Mouse (Mus musculus) limb, embryonic 14.5 days (tissue): ENCODE data around the gene Trub1. TPM values are rescaled to one million over a fixed set of nuclear protein-coding genes. Genes with fewer than 3 reads are reported as not detected.

ENCODE experiments used
- ATAC-seq: fragments of 200-750 bp; cut with Nextera tagmentation; 2 replicates; pipeline ENCODE4 v1.8.0; 2017; ENCODE audit warnings: low read depth, moderate number of reproducible peaks, moderate TSS enrichment; ENCODE audit not compliant: low FRiP score
- DNase-seq: peaks from one replicate; pipeline ENCODE4 v3.0.0-alpha.2; 2015; ENCODE audit warnings: low spot score
- H3K27ac ChIP-seq: fragments of 300-500 bp; sonication (generic); replicated peaks from 2 replicates; pipeline ENCODE4 v1.5.1; 2014; ENCODE audit warnings: low read depth, mild to moderate bottlenecking, low read length, moderate library complexity, mixed read lengths
- H3K27me3 ChIP-seq: fragments of 300-500 bp; sonication (generic); 2 replicates; pipeline ENCODE4 v1.6.1; 2014; ENCODE audit warnings: low read length, mixed read lengths; ENCODE audit not compliant: control insufficient read depth, insufficient read depth
- H3K36me3 ChIP-seq: fragments of 300-500 bp; sonication (generic); 2 replicates; pipeline ENCODE4 v1.6.1; 2014; ENCODE audit warnings: mild to moderate bottlenecking, low read length, moderate library complexity, mixed read lengths; ENCODE audit not compliant: control insufficient read depth, insufficient read depth
- H3K4me1 ChIP-seq: fragments of 300-500 bp; sonication (generic); 2 replicates; pipeline ENCODE4 v1.6.1; 2014; ENCODE audit warnings: antibody characterized with exemption, low read length, mixed read lengths; ENCODE audit not compliant: control insufficient read depth, insufficient read depth
- H3K4me2 ChIP-seq: fragments of 300-500 bp; sonication (generic); replicated peaks from 2 replicates; pipeline ENCODE4 v1.6.1; 2014; ENCODE audit warnings: low read depth, mild to moderate bottlenecking, low read length, moderate library complexity; ENCODE audit not compliant: severe bottlenecking
- H3K4me3 ChIP-seq: fragments of 300-500 bp; sonication (generic); replicated peaks from 2 replicates; pipeline ENCODE4 v1.5.1; 2014; ENCODE audit warnings: low read length
- H3K9ac ChIP-seq: fragments of 300-500 bp; sonication (generic); 2 replicates; pipeline ENCODE4 v1.6.1; 2014; ENCODE audit warnings: mild to moderate bottlenecking, low read depth, low read length, moderate library complexity; ENCODE audit not compliant: severe bottlenecking
- H3K9me3 ChIP-seq: fragments of 300-500 bp; sonication (generic); 2 replicates; pipeline ENCODE4 v1.6.1; 2016; ENCODE audit warnings: low read length; ENCODE audit not compliant: control insufficient read depth
- POLR2A ChIP-seq: fragments of 200-500 bp; IDR thresholded peaks from 2 replicates; pipeline ENCODE4 v1.8.0; 2012; ENCODE audit warnings: inconsistent platforms, mild to moderate bottlenecking, moderate library complexity, borderline replicate concordance; ENCODE audit not compliant: insufficient read depth, insufficient read length; ENCODE audit errors: extremely low read depth
- WGBS: fragments of 180-500 bp; shearing (Covaris S2); extraction: QIAGEN DNeasy Blood & Tissue Kit; methylation state at CpG from one replicate; pipeline ENCODE4 v1.1.7; 2014; 5-methylcytosine and 5-hydroxymethylcytosine counted together
- polyA plus RNA-seq, 2 experiments: library from polyadenylated mRNA; depleted of rRNA in 1 of 2; stranded (reverse) in 1 of 2; unstranded in 1 of 2; fragments of >200 nt; fragmentation: Nextera tagmentation in 1 of 2; extraction: Ambion mirVana in 1 of 2; gene quantifications; 2 replicates each; pipeline versions ENCODE4 v1.2.1 to v1.2.3; 2012 to 2014

The Trub1 gene
- polyA plus RNA-seq, 2 experiments, result 24.4 to 31.7 TPM

DNA sequence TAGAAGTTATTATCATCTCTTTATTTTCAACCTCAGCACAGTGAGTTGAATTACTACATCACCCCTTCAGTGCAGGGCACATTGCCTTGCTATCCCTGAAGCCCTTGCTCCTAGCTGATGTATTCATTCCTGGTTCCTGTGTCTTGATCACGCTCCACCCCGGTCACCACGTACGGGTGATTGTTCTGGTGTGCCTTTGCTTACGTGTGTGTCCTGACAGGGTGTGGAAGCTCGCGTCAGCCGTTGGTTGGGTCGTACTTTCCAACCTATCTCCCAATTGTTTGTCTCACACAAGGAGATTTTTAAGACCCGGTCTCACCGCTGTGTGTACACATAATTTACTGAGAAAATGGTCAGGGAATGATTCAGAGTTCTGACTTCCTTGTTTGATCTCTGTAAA, 58.1 kb downstream of the Trub1 start:
- no peak for TF ChIP-seq POLR2A
- Histone ChIP-seq H3K9me3 (no peaks in the 10 kb centered on the region), H3K36me3 (no peaks in the 10 kb centered on the region), H3K9ac (no peak overlapping the region), H3K4me3 (no peak overlapping the region), H3K27ac (no peak overlapping the region), H3K4me1 (peaks cover 10% of the 10 kb centered on the region), H3K27me3 (no peaks in the 10 kb centered on the region), H3K4me2 (no peak overlapping the region)
- ATAC-seq, result no peak
- DNase-seq, result no peak
- 95% methylated on average over 11 of the region's 11 CpGs for WGBS

DNA sequence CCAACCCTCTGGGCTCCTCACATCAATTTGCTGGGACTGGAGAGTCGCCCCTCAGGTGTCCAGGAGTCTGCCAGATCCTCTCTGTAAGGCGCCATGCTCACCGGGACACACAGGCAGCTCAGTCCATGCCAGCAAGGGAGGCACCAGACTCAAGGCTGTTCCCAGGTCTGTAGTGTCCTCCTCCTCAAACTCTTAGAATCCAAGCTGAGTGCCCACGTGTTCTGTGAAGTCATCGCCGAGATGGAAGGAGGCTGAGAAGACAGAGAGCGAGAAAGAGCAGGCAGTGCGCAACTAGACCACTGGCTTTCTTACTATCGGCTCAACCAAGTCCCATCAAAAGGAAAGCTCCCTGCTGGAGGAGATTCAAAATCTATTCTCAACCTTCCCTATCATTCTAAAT, 60.4 kb downstream of the Trub1 start:
- no peaks in the 10 kb centered on the region for H3K27me3 ChIP-seq
- H3K9me3 ChIP-seq, result no peaks in the 10 kb centered on the region
- no peak overlapping the region for H3K9ac ChIP-seq
- no peak overlapping the region for H3K4me2 ChIP-seq
- H3K36me3 ChIP-seq, result no peaks in the 10 kb centered on the region
- no peak overlapping the region for H3K27ac ChIP-seq
- ATAC-seq (no peak), DNase-seq (no peak)
- TF ChIP-seq POLR2A, result no peak
- no peak overlapping the region for H3K4me3 ChIP-seq
- 82% methylated on average over 9 of the region's 9 CpGs for WGBS
- H3K4me1 ChIP-seq, result peaks cover 10% of the 10 kb centered on the region

DNA sequence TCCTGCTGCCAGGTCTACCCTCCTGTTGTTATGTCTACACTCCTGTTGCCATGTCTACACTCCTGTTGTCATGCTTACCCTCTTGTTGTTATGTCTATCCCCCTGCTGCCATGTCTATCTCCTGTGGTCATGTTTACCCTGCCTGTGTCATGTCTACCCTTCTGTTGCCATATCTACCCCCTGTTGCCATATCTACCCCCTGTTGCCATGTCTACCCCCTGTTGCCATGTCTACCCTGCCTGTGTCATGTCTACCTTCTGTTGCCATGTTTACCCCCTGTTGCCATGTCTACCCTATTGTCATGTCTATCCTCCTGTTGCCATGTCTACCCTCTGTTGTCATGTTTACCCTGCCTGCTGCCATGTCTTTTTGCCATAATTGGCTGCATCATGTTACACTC, 69.0 kb downstream of the Trub1 start:
- Histone ChIP-seq H3K27me3 (no peaks in the 10 kb centered on the region), H3K9me3 (no peaks in the 10 kb centered on the region), H3K9ac (no peak overlapping the region), H3K27ac (no peak overlapping the region), H3K4me1 (peaks cover 12% of the 10 kb centered on the region; the same call in 1 of the 2 replicates), H3K4me2 (no peak overlapping the region), H3K4me3 (no peak overlapping the region), H3K36me3 (no peaks in the 10 kb centered on the region)
- TF ChIP-seq POLR2A, result no peak
- DNase-seq (no peak), ATAC-seq (no peak)

DNA sequence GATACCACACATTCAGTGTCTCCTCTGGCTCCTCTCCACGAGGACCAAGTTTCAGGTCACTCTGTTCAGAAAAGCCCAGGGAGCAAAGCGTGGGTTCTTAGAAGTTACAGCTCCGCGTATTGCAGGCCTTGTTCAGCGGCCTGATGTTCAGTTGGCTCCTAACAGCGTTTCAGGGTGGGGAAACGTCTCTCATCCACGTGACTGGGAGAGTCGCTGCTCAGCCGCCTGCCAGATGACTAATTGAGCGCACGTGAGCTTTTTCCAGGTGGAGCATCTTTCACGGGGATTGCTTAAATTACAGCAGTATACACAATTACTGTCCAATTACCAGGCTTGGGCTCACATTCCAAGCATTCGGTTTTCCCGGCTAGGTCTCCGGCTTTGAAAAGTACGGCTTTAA, 70.7 kb downstream of the Trub1 start:
- Histone ChIP-seq H3K27ac (no peak overlapping the region), H3K4me1 (peaks cover 12% of the 10 kb centered on the region; the same call in 1 of the 2 replicates), H3K9me3 (no peaks in the 10 kb centered on the region), H3K4me2 (no peak overlapping the region), H3K4me3 (no peak overlapping the region), H3K27me3 (no peaks in the 10 kb centered on the region), H3K36me3 (no peaks in the 10 kb centered on the region), H3K9ac (no peak overlapping the region; the same call in 1 of the 2 replicates)
- no peak for TF ChIP-seq POLR2A
- 26% methylated on average over 17 of the region's 17 CpGs for WGBS
- peak; percentile 56 for DNase-seq
- ATAC-seq, result no peak

DNA sequence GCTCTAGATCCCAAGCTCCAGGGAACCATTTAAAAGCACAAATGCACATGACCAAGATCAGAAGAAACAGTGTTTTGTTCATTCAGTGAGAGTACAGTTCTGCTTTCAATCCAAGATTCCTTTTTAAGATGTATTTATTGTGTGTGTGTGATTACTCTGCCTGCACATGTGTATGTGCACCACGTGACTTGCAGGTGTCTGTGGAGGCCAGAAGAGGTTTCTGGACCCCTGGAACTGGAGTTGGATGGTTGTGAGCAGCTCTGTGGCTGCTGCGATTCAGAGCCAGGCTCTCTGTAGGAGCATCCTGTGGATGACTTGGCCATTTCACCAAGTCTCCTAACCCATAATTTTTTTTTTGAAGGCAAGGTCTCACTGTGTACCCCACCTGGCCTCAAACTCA, 73.0 kb downstream of the Trub1 start:
- 46% methylated on average over 2 of the region's 2 CpGs for WGBS
- no peak overlapping the region for H3K4me3 ChIP-seq
- H3K27ac ChIP-seq, result no peak overlapping the region
- peaks cover 12% of the 10 kb centered on the region; the same call in 1 of the 2 replicates for H3K4me1 ChIP-seq
- TF ChIP-seq POLR2A, result no peak
- no peak for DNase-seq
- H3K9ac ChIP-seq, result no peak overlapping the region
- no peak overlapping the region for H3K4me2 ChIP-seq
- no peaks in the 10 kb centered on the region for H3K27me3 ChIP-seq
- no peaks in the 10 kb centered on the region for H3K9me3 ChIP-seq
- ATAC-seq, result no peak
- no peaks in the 10 kb centered on the region for H3K36me3 ChIP-seq

DNA sequence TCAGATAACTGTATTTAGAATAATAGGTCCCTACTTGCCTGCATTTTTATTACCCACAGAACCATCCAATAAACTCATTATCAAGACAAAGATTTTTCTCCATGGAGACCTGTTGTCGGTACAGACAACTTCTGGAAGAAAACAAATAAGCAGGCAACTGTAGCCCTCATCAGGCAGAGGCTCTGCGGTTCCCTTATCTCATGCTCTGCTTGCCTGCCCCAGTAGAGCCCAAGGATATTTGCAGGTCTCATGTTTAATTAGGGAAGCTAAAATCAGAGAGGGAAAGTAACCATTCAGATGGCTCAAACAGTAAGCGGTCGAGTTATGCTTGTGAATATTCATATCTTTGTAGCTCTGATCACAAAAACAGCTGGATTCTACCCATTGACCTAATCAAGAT, 77.5 kb downstream of the Trub1 start:
- Histone ChIP-seq H3K4me2 (no peak overlapping the region), H3K9ac (no peak overlapping the region), H3K36me3 (no peaks in the 10 kb centered on the region), H3K27ac (no peak overlapping the region), H3K27me3 (no peaks in the 10 kb centered on the region), H3K9me3 (0 out of 2 replicates have a peak, but pooled peaks cover 6% of the 10 kb centered on the region), H3K4me3 (no peak overlapping the region), H3K4me1 (peaks cover 8% of the 10 kb centered on the region; the same call in 1 of the 2 replicates)
- ATAC-seq (no peak), DNase-seq (no peak)
- 89% methylated on average over 4 of the region's 4 CpGs for WGBS
- TF ChIP-seq POLR2A, result no peak
